Mouse (Mus musculus) heart, embryonic 16.5 days (tissue): ENCODE data around the gene Dnase1l3. TPM values are rescaled to one million over a fixed set of nuclear protein-coding genes. Genes with fewer than 3 reads are reported as not detected.
A peak's percentile ranks its signal among the peaks of the same experiment; 100 is the strongest.

Experiments
- ATAC-seq: fragments of 200-750 bp; cut with Nextera tagmentation; replicated peaks from 2 replicates; pipeline ENCODE4 v1.8.0; 2017; ENCODE audit warnings: moderate number of reproducible peaks; ENCODE audit not compliant: insufficient read depth, low FRiP score; ENCODE audit errors: extremely low read depth
- H3K27ac ChIP-seq: fragments of 300-500 bp; sonication (generic); 2 replicates; pipeline ENCODE4 v1.5.1; 2014; ENCODE audit warnings: mild to moderate bottlenecking, low read length, control low read depth, moderate library complexity
- H3K27me3 ChIP-seq: fragments of 300-500 bp; sonication (generic); 2 replicates; pipeline ENCODE4 v1.6.1; 2014; ENCODE audit warnings: low read length, mixed read lengths; ENCODE audit not compliant: control insufficient read depth, insufficient read depth
- H3K36me3 ChIP-seq: fragments of 300-500 bp; sonication (generic); 2 replicates; pipeline ENCODE4 v1.6.1; 2014; ENCODE audit not compliant: control insufficient read depth, insufficient read depth
- H3K4me1 ChIP-seq: fragments of 300-500 bp; sonication (generic); 2 replicates; pipeline ENCODE4 v1.6.1; 2014; ENCODE audit warnings: low read length, mixed read lengths; ENCODE audit not compliant: control insufficient read depth, insufficient read depth
- H3K4me2 ChIP-seq: fragments of 300-500 bp; sonication (generic); 2 replicates; pipeline ENCODE4 v1.6.1; 2014; ENCODE audit warnings: low read depth, mild to moderate bottlenecking, control low read depth, low read length
- H3K4me3 ChIP-seq: fragments of 300-500 bp; sonication (generic); 2 replicates; pipeline ENCODE4 v1.5.1; 2014; ENCODE audit warnings: mild to moderate bottlenecking, control low read depth, low read length
- H3K9ac ChIP-seq: fragments of 300-500 bp; sonication (generic); 2 replicates; pipeline ENCODE4 v1.6.1; 2014; ENCODE audit warnings: low read length, control low read depth
- H3K9me3 ChIP-seq: fragments of 300-500 bp; sonication (generic); replicated peaks from 2 replicates; pipeline ENCODE4 v1.6.1; 2016; ENCODE audit warnings: low read length; ENCODE audit not compliant: control insufficient read depth
- WGBS: fragments of 180-500 bp; shearing (Covaris S2); extraction: QIAGEN DNeasy Blood & Tissue Kit; methylation state at CpG from one replicate; pipeline ENCODE4 v1.1.7; 2014; 5-methylcytosine and 5-hydroxymethylcytosine counted together
- polyA plus RNA-seq: library from polyadenylated mRNA; unstranded; fragments of >200 nt; fragmentation: Nextera tagmentation; extraction: Ambion mirVana; gene quantifications from 2 replicates; pipeline ENCODE4 v1.2.1, GENCODE M21; 2015

Gene Dnase1l3
- polyA plus RNA-seq, 1 experiment from 2014 or later, result 1.1 TPM

DNA sequence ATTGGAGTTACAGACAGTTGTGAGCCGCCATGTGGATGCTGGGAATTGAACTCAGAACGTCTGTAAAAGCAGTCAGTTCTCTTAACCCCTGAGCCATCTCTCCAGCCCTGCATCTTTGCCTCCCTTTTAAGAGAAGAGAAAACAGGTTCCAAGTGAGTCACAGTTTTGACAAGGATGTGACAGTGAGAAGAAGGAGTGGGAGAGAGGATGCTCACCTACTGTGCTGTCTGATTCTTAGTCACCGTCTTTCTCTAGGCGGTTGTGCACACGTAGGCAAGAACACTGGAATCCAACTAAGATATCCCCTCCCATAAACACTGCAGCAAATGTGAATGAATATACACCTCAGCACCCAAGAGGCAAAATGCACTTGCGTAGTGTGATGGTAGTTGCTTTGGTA, 19.2 kb downstream of the Dnase1l3 start:
- Histone ChIP-seq H3K27me3 (no peaks in the 10 kb centered on the region), H3K4me1 (no peaks in the 10 kb centered on the region), H3K27ac (no peak overlapping the region), H3K36me3 (no peaks in the 10 kb centered on the region), H3K9ac (no peak overlapping the region), H3K4me2 (no peak overlapping the region), H3K4me3 (no peak overlapping the region), H3K9me3 (no peaks in the 10 kb centered on the region; the same call in 1 of the 2 replicates)
- no peak for ATAC-seq
- WGBS, result 79% methylated on average over 6 of the region's 6 CpGs

DNA sequence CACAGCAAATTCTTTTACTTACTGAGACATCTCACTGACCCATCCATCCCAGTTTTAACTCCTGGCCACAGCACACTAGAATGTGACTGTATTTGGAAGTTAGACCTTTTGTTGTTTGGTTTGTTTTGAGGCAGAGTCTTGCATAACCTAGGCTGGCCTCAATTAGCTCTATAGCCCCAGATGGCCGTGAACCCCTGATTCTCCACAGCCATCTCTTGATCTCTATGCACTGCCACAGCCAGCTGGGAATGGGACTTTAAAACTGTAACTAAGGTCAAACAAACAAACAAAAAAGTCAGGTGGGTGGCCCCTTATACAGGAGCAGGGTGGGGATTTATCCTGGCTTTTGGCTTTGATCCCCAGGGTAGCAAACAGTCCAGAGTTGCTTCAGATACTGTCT, 19.7 kb downstream of the Dnase1l3 start:
- 84% methylated on average over 1 of the region's 1 CpGs for WGBS
- no peak overlapping the region for H3K9ac ChIP-seq
- H3K9me3 ChIP-seq, result no peaks in the 10 kb centered on the region; the same call in 1 of the 2 replicates
- no peaks in the 10 kb centered on the region for H3K27me3 ChIP-seq
- no peak for ATAC-seq
- no peak overlapping the region for H3K4me2 ChIP-seq
- H3K36me3 ChIP-seq, result no peaks in the 10 kb centered on the region
- no peak overlapping the region for H3K4me3 ChIP-seq
- no peaks in the 10 kb centered on the region for H3K4me1 ChIP-seq
- no peak overlapping the region for H3K27ac ChIP-seq

DNA sequence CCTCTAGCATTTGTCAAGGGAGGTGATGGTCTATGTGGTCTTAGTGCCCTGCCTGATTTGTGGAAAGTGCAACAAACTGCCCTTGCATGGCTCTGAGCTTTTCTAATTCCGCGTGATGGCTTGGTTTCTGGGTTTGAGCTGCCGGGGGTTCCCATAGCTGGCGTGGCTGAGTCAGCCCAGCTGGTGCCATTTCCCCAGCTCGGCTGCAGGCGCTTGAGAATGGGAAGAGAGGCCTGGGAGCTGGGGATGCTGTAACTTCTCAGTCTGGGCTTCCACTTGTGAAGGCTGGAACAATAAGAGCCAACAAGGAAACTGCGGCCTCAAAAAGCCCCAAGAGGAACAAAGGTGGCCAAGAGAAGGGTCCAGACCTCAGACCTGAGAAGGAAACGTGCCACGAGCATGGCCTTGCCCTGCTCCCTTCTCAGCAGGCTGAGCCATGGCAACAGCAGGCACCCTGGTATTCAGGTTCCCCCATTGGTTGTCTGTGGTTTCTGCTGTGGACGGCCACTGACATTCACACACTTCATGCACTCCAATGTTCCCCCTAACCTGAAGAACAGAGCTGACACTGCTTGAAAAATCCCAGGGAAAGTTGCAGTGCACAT, 22.4 kb downstream of the Dnase1l3 start:
- no peaks in the 10 kb centered on the region for H3K27me3 ChIP-seq
- no peak overlapping the region for H3K9ac ChIP-seq
- H3K9me3 ChIP-seq, result no peaks in the 10 kb centered on the region; the same call in 1 of the 2 replicates
- H3K27ac ChIP-seq, result no peak overlapping the region
- no peak overlapping the region for H3K4me3 ChIP-seq
- H3K4me1 ChIP-seq, result no peaks in the 10 kb centered on the region
- 52% methylated on average over 10 of the region's 10 CpGs for WGBS
- H3K4me2 ChIP-seq, result no peak overlapping the region
- ATAC-seq, result no peak
- H3K36me3 ChIP-seq, result no peaks in the 10 kb centered on the region

DNA sequence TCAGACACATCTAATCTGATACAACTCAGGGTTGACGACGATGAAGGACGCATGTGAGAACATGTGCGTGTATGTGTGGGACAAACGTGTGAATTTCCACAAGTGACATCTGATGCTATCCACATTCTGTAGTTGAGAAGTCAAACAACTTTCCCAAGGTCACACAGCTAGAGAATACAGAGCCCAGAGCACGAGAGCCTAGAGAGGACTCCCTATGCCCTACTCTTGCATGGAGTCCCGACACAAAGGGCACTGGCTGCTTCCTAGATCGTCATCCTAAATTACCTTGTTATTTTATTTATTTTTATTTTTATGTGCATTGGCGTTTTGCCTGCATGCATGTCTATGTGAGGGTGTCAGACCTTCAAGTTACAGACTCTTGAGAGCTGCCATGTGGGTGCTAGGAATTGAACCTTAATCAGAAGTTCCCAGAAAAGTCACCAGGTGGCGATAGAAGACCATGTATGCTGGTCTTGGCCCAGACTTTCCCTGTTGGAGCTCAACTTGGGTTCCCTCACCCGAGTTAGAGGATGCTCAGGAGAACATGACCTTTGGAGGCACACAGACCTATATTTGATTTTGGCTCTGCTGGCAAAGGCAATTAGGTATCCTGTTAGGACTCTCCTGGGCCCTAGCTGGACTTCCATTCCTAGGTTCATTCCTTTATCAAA, 30.0 kb downstream of the Dnase1l3 start:
- Histone ChIP-seq H3K27ac (no peak overlapping the region), H3K4me1 (peaks cover 8% of the 10 kb centered on the region), H3K9me3 (no peaks in the 10 kb centered on the region), H3K9ac (no peak overlapping the region), H3K36me3 (no peaks in the 10 kb centered on the region), H3K27me3 (no peaks in the 10 kb centered on the region), H3K4me3 (no peak overlapping the region), H3K4me2 (no peak overlapping the region)
- ATAC-seq, result 0 out of 2 replicates have a peak, but pooled peaks have one; percentile 16
- 53% methylated on average over 11 of the region's 11 CpGs for WGBS

DNA sequence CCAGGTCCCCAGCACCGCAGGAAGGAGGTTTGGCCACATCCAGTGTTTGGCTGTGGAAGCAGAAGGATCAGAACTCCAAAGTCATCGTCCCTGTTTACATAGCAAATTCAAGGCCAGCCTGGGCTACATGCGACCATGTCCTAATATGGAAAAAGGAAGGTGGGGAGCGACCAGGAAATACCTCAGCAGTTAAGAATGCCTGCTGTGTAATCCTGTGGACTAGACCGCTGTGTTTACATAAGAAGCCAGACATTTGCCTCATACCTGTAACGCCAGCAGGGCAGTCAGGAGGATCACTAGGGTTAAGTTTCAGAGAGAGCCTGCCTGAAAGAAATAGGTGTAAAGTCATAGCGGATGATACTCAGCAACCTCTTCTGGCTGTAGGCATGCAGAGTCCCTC, 31.2 kb downstream of the Dnase1l3 start:
- Histone ChIP-seq H3K27me3 (no peaks in the 10 kb centered on the region), H3K36me3 (no peaks in the 10 kb centered on the region), H3K4me1 (peaks cover 10% of the 10 kb centered on the region), H3K9me3 (no peaks in the 10 kb centered on the region), H3K27ac (no peak overlapping the region), H3K4me3 (no peak overlapping the region), H3K4me2 (no peak overlapping the region), H3K9ac (no peak overlapping the region)
- ATAC-seq, result no peak
- WGBS, result 54% methylated on average over 7 of the region's 7 CpGs

DNA sequence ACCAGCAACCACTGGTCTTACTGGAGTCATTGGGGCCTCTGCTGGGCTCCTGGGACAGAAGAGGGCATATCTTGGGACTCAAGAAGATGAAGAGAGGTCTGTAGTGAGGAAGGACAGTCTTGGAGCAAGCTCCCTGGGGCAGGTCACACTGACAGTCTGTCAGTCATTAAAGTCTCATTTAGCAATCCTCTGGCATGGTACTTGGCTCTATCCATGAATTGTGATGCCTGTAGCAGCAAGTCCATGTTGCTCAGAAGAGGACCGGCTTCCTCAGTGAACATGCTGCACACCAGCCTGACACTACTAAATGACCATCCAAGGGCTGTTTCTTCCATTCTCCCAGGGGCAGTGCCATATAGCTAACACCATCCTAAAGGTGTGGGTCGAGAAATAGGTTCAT, 31.7 kb downstream of the Dnase1l3 start:
- H3K27ac ChIP-seq, result no peak overlapping the region
- no peak overlapping the region for H3K4me2 ChIP-seq
- H3K9ac ChIP-seq, result no peak overlapping the region
- ATAC-seq, result no peak
- H3K4me1 ChIP-seq, result peaks cover 10% of the 10 kb centered on the region
- no peak overlapping the region for H3K4me3 ChIP-seq
- H3K9me3 ChIP-seq, result no peaks in the 10 kb centered on the region
- H3K27me3 ChIP-seq, result no peaks in the 10 kb centered on the region
- 75% methylated on average over 2 of the region's 2 CpGs for WGBS
- no peaks in the 10 kb centered on the region for H3K36me3 ChIP-seq

DNA sequence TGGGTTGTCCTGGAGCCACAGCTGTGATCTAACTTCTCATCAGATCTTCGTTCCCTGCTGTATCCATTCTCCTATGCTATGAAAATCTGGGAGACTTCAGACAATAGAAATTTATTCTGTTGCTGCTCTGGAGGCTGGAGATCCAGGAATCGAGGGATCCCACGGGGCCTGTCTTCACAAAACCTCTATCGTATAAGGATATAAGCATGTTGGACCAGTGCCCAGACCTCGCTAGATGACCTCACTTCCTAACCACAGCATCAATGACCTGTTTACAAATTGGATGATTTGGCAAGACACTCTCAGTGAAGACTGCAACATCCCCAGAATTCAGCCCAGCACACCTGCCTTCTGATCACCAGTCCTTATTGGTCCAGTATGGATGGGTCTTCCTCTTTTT, 32.7 kb downstream of the Dnase1l3 start:
- H3K9me3 ChIP-seq, result no peaks in the 10 kb centered on the region
- peaks cover 10% of the 10 kb centered on the region for H3K4me1 ChIP-seq
- no peaks in the 10 kb centered on the region for H3K27me3 ChIP-seq
- H3K27ac ChIP-seq, result no peak overlapping the region; the same call in 1 of the 2 replicates
- H3K9ac ChIP-seq, result no peak overlapping the region
- H3K4me3 ChIP-seq, result no peak overlapping the region
- no peaks in the 10 kb centered on the region for H3K36me3 ChIP-seq
- no peak for ATAC-seq
- H3K4me2 ChIP-seq, result no peak overlapping the region
- WGBS, result 28% methylated on average over 5 of the region's 5 CpGs

DNA sequence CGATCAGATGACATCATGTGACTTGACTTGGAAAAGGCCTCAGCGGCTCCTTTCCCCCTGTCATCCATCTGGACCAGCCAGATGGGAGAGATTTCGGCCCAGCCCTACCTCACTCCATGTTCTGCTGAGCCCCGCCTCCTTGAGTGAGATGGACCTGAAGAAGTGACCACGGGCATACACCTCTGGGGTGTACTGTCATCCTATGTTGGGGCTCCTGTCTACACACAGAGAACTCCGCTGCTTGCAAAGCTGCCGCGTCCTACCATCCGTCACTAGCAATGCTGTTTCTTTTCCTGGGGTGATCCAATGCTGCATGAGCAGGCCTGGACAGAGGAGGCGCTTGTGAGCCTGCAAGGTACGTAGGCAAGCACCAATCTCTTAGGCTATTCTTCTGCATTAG, 33.8 kb downstream of the Dnase1l3 start:
- no peak overlapping the region for H3K9ac ChIP-seq
- ATAC-seq, result no peak; the same call in 1 of the 2 replicates
- no peak overlapping the region for H3K4me2 ChIP-seq
- H3K9me3 ChIP-seq, result no peaks in the 10 kb centered on the region
- WGBS, result 63% methylated on average over 11 of the region's 11 CpGs
- H3K36me3 ChIP-seq, result no peaks in the 10 kb centered on the region
- no peak overlapping the region for H3K27ac ChIP-seq
- H3K27me3 ChIP-seq, result no peaks in the 10 kb centered on the region
- peaks cover 10% of the 10 kb centered on the region for H3K4me1 ChIP-seq
- H3K4me3 ChIP-seq, result no peak overlapping the region

DNA sequence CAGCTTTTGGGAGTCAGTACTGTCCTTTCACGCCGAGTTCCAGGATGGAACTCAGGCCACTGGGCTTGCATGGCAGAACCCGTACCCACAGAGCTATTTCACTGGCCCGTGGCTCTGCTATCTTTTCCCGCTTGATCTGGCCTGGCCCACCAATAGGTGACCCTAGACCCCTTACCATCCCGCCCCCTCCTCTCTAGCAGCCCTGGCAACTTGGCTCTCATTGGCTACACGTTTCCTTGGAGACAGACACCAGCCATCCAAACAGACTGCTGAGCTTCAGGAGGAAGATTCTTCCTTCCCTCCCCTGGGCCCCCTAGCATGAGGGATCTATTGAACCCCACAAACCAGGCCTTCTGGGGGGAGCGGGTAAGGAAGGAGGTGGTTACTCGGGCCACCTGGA, 37.3 kb downstream of the Dnase1l3 start, which contains the start of gene Gm45521:
TSS of gene Gm45521 (plus strand) at position 240 of the 400 bp plus-strand sequence.
- Histone ChIP-seq H3K36me3 (no peaks in the 10 kb centered on the region), H3K4me3 (no peak within 1 kb of the TSS), H3K4me1 (peaks cover 32% of the 10 kb centered on the region), H3K9ac (no peak within 1 kb of the TSS), H3K4me2 (no peak within 1 kb of the TSS), H3K27ac (no peak within 1 kb of the TSS), H3K27me3 (no peaks in the 10 kb centered on the region), H3K9me3 (no peaks in the 10 kb centered on the region)
- ATAC-seq, result no peak
- WGBS, result 64% methylated on average over 9 of the region's 9 CpGs
